Mouse (Mus musculus) E14TG2a.4 (cell line): ENCODE results near the gene Serpinb1b.

Source experiments
- CTCF ChIP-seq: conservative IDR thresholded peaks from 2 replicates; pipeline ENCODE4 v1.5.1; 2014; ENCODE audit warnings: low read length
- POU5F1 ChIP-seq: IDR thresholded peaks from 2 replicates; pipeline ENCODE4 v1.6.1; 2014; ENCODE audit warnings: low read length, borderline replicate concordance

- TF ChIP-seq CTCF (no peak), POU5F1 (no peak)
These were observed 10.9 kb upstream of the Serpinb1b start for GRCm38 (mm10) chr13:33067387-33067977.
